Mouse (Mus musculus): ENCODE measurements around the gene Olfr1197.

Olfr1197 gene

DNA sequence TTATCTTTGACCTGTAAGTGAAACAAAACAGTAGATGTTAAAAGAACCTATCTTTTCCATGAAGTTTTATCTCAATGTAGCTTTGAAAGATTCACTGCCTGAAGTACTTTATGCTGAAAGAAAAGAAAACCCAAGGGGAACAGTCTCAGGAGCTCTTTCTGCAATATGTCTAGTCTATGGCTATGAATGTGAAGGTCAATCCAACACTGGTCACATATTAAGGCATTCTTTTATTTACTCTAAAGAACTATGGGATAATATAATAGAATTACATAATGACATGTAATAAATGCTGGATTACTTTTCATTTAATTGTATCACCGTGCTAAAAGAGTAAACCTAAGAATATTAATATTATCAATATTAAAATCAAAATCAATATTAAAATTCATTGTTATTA, at the start of gene Olfr1197:
TSS of gene Olfr1197 (minus strand) at position 101 of the 400 bp plus-strand sequence.
- DNase-seq: no peak

DNA sequence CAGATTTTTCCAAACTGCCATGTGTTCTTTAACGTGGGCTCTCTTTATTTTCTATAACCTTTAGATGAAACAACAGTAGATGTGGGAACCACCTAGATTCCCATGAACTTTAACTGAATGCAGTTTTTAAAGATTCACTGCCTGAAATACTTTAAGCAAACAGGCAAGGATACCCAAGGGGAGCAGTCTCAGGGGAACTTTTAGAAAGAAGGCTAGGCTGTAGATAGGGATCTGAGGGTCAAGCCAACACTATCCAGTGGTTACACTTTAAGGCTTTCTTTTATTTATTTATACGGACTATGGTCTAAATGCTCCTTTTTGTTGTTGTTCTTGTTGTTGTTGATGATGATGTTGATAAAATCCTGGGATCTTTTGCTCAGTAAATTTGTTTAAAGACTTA, 38.2 kb upstream of the Olfr1197 start, which contains the start of gene Olfr1200:
TSS of gene Olfr1200 (minus strand) at position 101 of the 400 bp plus-strand sequence.
- DNase-seq: no peak

DNA sequence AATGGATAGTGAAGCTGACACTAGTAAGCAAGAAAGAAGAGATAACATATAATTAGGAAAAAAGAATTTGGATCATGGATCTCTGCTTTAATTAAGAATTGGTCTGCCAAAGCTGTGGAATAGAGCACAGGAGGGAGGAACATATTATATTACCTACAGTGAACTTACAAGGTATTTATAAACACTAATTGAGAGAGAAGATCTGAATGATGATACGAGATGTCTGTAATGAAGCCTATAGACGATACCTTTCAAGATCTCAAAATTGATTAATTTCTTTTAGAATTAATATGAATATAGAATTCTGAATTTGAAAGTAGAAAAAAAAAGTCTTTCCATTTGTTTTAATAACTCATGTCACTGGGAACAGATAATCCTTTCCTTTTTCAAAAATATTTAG, 28.2 kb upstream of the Olfr1197 start, which contains the start of gene Olfr1199:
TSS of gene Olfr1199 (minus strand) at position 101 of the 400 bp plus-strand sequence.
- no peak for DNase-seq

DNA sequence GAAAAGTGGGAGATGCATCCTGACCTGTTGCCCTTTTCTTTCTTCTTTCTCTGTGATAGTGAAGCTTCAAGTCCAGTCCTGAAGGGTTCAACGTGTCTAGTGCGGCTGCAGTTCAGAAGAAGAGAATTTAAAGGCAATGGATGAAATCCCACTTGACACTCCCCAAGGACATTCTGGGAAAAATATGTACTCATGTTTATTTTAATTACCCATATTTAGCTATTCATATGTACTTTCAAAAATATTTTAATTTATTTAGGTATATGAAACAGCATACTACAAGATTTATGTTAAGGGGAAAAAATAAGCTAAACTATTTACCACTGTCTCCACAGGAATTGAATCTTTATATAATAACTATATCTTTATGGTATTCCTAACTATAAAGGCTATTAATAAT, 19.1 kb upstream of the Olfr1197 start, which contains the start of gene Olfr1198:
TSS of gene Olfr1198 (minus strand) at position 101 of the 400 bp plus-strand sequence.
- DNase-seq: no peak

DNA sequence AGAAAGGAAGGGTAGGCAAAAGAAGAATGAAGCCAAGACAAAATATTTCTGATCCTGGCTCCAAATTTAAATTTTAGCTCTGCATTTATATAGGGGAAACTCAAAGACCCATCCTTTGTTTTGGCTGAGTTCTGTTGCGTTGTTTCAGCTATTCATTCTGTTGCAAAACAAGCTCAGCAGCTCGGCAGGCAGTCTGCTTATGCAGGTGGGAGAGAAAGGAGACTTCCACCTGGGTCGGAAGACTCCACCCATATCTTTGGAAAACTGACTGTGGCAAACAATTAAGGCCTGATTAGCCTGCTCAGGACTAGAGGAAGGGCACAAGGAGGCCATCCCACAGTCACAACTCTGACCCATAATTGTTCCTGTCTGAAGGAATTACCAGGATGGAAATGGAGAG, 11.2 kb upstream of the Olfr1197 start:
- DNase-seq: no peak

DNA sequence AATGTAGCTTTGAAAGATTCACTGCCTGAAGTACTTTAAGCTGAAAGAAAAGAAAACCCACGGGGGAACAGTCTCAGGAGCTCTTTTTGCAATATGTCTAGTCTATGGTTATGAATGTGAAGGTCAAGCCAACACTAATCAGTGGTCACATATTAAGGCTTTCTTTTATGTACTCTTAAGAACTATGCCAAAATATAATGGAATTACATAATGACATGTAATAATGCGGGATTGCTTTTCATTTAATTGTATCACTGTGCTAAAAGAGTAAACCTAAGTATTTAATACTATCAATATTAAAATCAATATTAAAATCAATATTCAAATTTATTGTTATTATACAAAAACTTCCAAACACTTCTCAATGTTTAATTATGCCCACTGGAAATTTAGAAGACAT, 27.7 kb downstream of the Olfr1197 start, which contains the start of gene Olfr1196:
TSS of gene Olfr1196 (minus strand) at position 101 of the 400 bp plus-strand sequence.
- no peak for DNase-seq

DNA sequence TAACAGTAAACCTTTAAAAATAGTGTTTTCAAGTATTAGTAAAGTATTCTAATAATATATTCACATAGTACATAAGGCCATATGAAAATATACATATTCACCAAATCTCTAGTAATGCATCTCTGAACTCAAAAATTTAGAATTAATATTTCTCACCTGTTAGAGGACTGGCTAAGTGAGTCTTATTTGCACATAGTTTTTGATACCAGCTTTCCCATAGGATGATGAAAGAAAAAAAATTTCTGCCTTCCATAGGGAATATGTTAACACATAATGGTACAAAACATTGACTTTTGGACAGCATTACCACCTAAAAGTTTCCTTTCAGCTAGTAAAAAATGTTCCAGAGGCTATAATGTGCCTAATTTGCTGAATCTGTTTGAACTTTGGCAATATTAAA, 43.1 kb downstream of the Olfr1197 start, which contains the start of gene Olfr1195:
TSS of gene Olfr1195 (minus strand) at position 101 of the 400 bp plus-strand sequence.
- DNase-seq: no peak

Measured in cerebellum, adult 18-20 months (tissue).